Mouse (Mus musculus) hindbrain, embryonic 16.5 days (tissue): ENCODE results near the gene Tec. TPM values are rescaled to one million over a fixed set of nuclear protein-coding genes. Genes with fewer than 3 reads are reported as not detected.

Experiments
- ATAC-seq: fragments of 200-750 bp; cut with Nextera tagmentation; 2 replicates; pipeline ENCODE4 v1.8.0; 2017; ENCODE audit warnings: moderate TSS enrichment, moderate library complexity
- H3K27ac ChIP-seq: fragments of 300-500 bp; sonication (generic); 2 replicates; pipeline ENCODE4 v1.5.1; 2014; ENCODE audit warnings: low read depth, mild to moderate bottlenecking, control low read depth, low read length, moderate library complexity
- H3K27me3 ChIP-seq: fragments of 300-500 bp; sonication (generic); replicated peaks from 2 replicates; pipeline ENCODE4 v1.6.1; 2014; ENCODE audit warnings: low read length; ENCODE audit not compliant: control insufficient read depth, insufficient read depth
- H3K36me3 ChIP-seq: fragments of 300-500 bp; sonication (generic); 2 replicates; pipeline ENCODE4 v1.6.1; 2014; ENCODE audit warnings: mild to moderate bottlenecking, low read length, moderate library complexity, mixed read lengths; ENCODE audit not compliant: control insufficient read depth, insufficient read depth
- H3K4me1 ChIP-seq: fragments of 300-500 bp; sonication (generic); 2 replicates; pipeline ENCODE4 v1.6.1; 2014; ENCODE audit warnings: low read depth, low read length; ENCODE audit not compliant: control insufficient read depth, insufficient read depth
- H3K4me2 ChIP-seq: fragments of 300-500 bp; sonication (generic); 2 replicates; pipeline ENCODE4 v1.6.1; 2014; ENCODE audit warnings: mild to moderate bottlenecking, low read length, control low read depth, moderate library complexity
- H3K4me3 ChIP-seq: fragments of 300-500 bp; sonication (generic); 2 replicates; pipeline ENCODE4 v1.5.1; 2014; ENCODE audit warnings: mild to moderate bottlenecking, low read length, control low read depth, moderate library complexity
- H3K9ac ChIP-seq: fragments of 300-500 bp; sonication (generic); 2 replicates; pipeline ENCODE4 v1.6.1; 2014; ENCODE audit warnings: low read depth, mild to moderate bottlenecking, control low read depth, low read length, moderate library complexity
- H3K9me3 ChIP-seq: fragments of 300-500 bp; sonication (generic); 2 replicates; pipeline ENCODE4 v1.6.1; 2014; ENCODE audit warnings: mild to moderate bottlenecking, low read length, moderate library complexity; ENCODE audit not compliant: control insufficient read depth
- WGBS: fragments of 180-500 bp; shearing (Covaris S2); extraction: QIAGEN DNeasy Blood & Tissue Kit; methylation state at CpG from one replicate; pipeline ENCODE4 v1.1.7; 2014; 5-methylcytosine and 5-hydroxymethylcytosine counted together
- polyA plus RNA-seq: library from polyadenylated mRNA; unstranded; fragments of >200 nt; fragmentation: Nextera tagmentation; extraction: Ambion mirVana; gene quantifications from 2 replicates; pipeline ENCODE4 v1.2.1, GENCODE M21; 2015

The Tec gene
- polyA plus RNA-seq, 1 experiment from 2014 or later = 8.4 TPM

DNA sequence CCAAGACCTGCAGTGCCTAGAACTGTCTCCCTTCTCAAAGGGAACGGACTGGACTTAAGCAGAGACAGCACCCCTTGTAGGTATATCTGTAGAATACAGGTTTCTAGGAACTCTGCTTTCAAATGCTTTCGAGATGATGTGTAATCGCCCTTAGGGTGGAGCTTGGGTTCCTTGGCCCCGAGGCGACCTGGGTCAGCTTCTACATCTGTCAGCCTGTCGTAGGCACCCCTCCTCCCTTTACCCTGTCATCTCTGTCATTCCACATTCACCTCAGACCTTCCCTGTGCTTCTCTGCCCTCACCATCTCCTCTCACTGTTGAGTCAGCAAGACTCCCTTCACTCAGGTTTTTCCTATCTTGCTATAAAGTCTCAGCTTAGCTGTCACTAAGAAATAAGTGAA is 98.4 kb downstream of the Tec start:
- no peaks in the 10 kb centered on the region for H3K9me3 ChIP-seq
- H3K27ac ChIP-seq = no peak overlapping the region
- WGBS = 72% methylated on average over 6 of the region's 6 CpGs
- H3K27me3 ChIP-seq = no peaks in the 10 kb centered on the region
- H3K9ac ChIP-seq = no peak overlapping the region
- H3K4me2 ChIP-seq = no peak overlapping the region
- no peak for ATAC-seq
- H3K4me3 ChIP-seq = no peak overlapping the region
- no peaks in the 10 kb centered on the region for H3K36me3 ChIP-seq
- H3K4me1 ChIP-seq = no peaks in the 10 kb centered on the region

DNA sequence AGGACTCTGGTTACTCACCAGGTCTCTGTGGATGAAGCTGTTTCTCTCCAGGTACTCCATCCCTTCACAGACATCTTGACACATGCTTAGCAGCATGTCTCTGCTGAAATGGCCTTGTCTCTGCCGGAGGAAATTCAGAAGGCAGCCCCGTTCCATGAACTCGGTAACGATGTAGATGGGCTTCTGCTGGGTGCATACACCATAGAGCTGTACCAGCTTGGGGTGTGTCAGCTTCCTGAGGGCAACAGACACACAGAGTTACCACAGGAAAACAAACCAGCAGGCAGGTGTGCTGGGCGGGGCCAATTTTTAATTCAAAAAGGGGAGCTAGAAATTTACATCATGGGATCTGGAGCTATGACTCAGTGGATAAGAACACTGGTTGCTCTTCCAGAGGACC is 104.7 kb downstream of the Tec start:
- no peaks in the 10 kb centered on the region for H3K36me3 ChIP-seq
- 91% methylated on average over 5 of the region's 5 CpGs for WGBS
- no peak overlapping the region for H3K27ac ChIP-seq
- H3K27me3 ChIP-seq = no peaks in the 10 kb centered on the region
- H3K4me3 ChIP-seq = no peak overlapping the region
- ATAC-seq = no peak
- no peak overlapping the region for H3K9ac ChIP-seq
- H3K9me3 ChIP-seq = no peaks in the 10 kb centered on the region
- H3K4me1 ChIP-seq = no peaks in the 10 kb centered on the region
- no peak overlapping the region for H3K4me2 ChIP-seq

DNA sequence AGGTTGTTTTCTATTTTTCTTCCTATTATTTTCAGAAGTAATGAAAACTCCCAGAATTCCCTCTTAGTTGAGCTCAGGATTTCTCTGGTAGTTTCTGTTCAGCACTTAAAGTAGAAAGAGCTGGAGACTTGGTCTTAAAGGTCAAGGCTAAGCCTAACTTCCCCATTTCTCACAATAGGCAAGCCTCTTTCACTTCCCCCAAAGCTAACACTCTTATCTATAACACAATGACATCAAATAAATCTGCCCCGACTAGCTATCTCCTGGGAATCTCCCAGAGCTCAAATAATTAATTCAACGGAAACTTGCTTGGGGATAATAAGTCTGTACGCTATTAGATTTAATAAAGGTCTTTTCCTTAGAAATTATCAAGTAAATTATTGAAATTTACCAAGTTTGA is 105.3 kb downstream of the Tec start:
- H3K36me3 ChIP-seq = no peaks in the 10 kb centered on the region
- H3K9me3 ChIP-seq = no peaks in the 10 kb centered on the region
- no peak overlapping the region for H3K9ac ChIP-seq
- H3K4me2 ChIP-seq = no peak overlapping the region
- H3K4me3 ChIP-seq = no peak overlapping the region
- 56% methylated on average over 3 of the region's 3 CpGs for WGBS
- H3K4me1 ChIP-seq = no peaks in the 10 kb centered on the region
- no peaks in the 10 kb centered on the region for H3K27me3 ChIP-seq
- H3K27ac ChIP-seq = no peak overlapping the region
- no peak for ATAC-seq

DNA sequence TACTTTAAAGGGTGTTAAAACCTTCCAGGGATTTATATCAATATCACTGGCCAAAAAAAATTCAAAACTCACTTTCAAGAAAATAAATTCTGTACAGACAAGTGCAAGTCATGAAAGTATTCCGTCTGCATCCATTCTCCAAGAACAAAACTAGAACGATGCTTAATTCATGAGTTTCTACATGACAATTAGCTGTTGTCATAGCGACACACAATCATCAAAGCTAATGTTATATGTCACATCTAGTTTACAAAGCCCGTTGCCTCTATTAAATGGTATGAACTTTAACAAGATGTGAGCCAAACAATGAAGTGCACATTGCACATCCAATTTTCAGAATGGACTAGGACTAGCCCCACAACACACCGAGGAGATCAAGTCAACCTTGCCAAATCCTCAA is 106.5 kb downstream of the Tec start:
- ATAC-seq = no peak
- Histone ChIP-seq H3K9ac (no peak overlapping the region), H3K27me3 (no peaks in the 10 kb centered on the region), H3K36me3 (no peaks in the 10 kb centered on the region), H3K4me3 (no peak overlapping the region), H3K27ac (no peak overlapping the region), H3K4me2 (no peak overlapping the region), H3K9me3 (no peaks in the 10 kb centered on the region), H3K4me1 (no peaks in the 10 kb centered on the region)
- 37% methylated on average over 5 of the region's 5 CpGs for WGBS

DNA sequence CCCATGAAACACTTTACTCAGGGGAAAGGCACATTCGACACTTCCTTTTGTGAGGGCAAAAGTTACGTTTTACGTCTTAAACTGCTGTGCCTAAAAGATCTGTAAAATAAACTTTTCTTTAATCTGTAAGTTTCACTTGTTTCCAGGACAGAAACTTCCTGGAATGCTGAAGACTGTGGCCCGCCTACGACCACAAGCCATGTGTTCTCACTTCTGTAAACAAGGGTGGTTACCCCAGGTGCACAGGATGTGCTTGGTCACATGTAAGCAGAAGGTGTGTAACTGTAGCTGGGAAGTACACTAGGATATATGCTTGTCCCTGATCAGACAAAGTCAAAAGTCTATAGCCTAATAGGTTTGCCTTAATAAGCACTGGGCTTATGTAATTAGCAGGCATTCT is 107.0 kb downstream of the Tec start:
- no peak overlapping the region for H3K4me2 ChIP-seq
- 80% methylated on average over 5 of the region's 5 CpGs for WGBS
- H3K36me3 ChIP-seq = no peaks in the 10 kb centered on the region
- H3K27ac ChIP-seq = no peak overlapping the region
- H3K27me3 ChIP-seq = no peaks in the 10 kb centered on the region
- no peak for ATAC-seq
- no peak overlapping the region for H3K4me3 ChIP-seq
- H3K4me1 ChIP-seq = no peaks in the 10 kb centered on the region
- no peaks in the 10 kb centered on the region for H3K9me3 ChIP-seq
- H3K9ac ChIP-seq = no peak overlapping the region

DNA sequence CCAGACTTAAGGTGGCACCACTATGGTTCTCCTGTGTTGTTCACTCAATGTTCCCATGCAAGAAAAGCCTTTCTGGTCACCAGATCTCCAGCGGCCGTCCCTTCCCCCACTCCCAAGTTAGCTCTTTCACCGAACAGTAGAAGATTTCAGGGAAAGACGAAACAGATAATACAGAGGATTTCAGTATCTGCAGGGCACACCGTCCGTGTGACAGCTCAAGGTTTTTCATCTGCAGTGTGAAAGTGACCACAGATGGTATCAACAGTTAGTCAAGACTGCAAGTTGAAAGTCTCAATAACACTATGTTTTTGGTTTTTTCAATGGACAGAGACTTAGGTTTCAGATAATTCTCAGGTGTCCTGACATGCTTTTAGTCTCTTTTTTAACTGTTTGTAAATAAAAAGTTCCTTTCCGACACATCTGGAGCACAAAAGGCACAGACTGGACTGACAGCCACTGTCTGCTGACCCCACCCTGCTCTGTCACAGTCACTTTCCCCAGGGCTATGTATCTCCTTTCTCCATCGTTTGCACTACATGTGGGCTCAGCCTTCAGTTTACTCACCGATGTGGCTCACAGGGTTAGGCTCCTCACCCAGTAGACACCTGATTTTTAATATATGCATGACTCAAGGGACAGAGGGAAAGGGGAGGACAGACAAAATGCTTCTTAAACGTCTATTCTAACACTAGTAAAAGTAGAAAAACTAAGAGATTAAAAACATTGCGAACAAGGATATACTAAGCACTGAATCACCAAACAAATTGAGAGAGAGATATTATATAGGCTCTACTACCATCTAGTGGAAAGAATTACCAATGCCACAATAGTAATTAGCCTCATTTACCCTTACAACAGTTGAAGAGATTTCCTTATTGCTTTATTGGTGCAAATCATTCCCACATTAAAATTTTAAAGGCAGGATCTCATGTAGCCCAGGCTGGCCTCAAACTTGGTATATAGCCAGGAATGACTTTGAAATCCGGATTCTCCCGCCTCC is 109.1 kb downstream of the Tec start:
- Histone ChIP-seq H3K27me3 (no peaks in the 10 kb centered on the region), H3K4me1 (no peaks in the 10 kb centered on the region), H3K9me3 (no peaks in the 10 kb centered on the region), H3K4me2 (no peak overlapping the region), H3K27ac (no peak overlapping the region), H3K9ac (no peak overlapping the region), H3K36me3 (no peaks in the 10 kb centered on the region), H3K4me3 (no peak overlapping the region)
- ATAC-seq = peak; percentile 73
- 77% methylated on average over 13 of the region's 13 CpGs for WGBS

DNA sequence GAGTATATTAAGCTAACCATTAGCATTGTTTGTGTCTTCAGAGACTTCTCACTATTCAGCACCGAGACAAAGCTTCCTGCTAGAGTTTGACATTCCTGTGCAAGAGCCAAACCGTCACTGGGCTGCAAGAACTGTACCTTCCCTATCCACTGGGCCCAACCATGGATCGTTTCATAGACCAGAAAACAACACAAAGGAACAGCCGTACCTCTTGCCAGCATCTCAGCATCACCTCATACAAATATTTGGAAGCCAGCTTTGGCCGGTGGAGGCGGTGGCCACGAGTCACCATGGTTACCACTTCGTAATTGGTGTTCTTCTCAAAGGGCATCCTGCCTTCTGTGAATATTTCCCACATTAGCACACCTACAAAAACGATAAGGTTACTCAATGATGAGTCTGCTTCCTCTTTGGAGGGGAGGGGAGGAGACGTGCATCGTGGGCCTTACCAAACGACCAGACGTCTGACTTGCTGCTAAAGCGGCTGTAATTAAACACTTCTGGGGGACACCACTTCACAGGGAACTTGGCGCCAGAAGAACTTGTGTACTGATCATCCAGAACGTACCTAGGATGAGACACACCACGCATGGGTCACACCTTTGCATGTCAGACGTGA is 111.0 kb downstream of the Tec start:
- H3K9me3 ChIP-seq = no peaks in the 10 kb centered on the region
- no peak overlapping the region for H3K9ac ChIP-seq
- no peaks in the 10 kb centered on the region for H3K4me1 ChIP-seq
- peak; percentile 83 for ATAC-seq
- no peaks in the 10 kb centered on the region for H3K27me3 ChIP-seq
- H3K4me2 ChIP-seq = no peak overlapping the region
- H3K36me3 ChIP-seq = no peaks in the 10 kb centered on the region
- H3K4me3 ChIP-seq = no peak overlapping the region
- 56% methylated on average over 18 of the region's 18 CpGs for WGBS
- no peak overlapping the region for H3K27ac ChIP-seq

DNA sequence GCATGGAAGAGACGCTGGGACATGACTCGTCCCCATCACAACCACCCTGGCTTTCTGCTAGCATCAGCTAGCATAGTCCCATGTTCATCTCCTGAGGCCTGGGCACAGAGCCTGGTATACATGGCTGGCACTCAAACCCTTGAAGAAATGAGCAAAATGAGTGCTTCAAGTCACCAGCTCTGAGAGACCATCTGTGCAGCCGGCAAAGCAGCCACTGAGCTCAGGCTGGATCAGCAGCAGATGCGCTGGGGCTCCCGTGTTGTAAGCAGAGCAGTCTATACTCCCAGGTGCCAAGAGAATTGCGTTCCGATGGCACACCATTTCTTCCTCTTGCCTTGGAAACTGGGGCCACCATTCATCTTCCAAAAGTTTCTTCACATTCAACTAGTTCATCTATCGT is 112.3 kb downstream of the Tec start:
- no peak overlapping the region for H3K4me2 ChIP-seq
- H3K9ac ChIP-seq = no peak overlapping the region
- H3K36me3 ChIP-seq = no peaks in the 10 kb centered on the region
- no peaks in the 10 kb centered on the region for H3K27me3 ChIP-seq
- H3K27ac ChIP-seq = no peak overlapping the region
- no peaks in the 10 kb centered on the region for H3K4me1 ChIP-seq
- H3K4me3 ChIP-seq = no peak overlapping the region
- ATAC-seq = no peak
- H3K9me3 ChIP-seq = no peaks in the 10 kb centered on the region
- WGBS = 77% methylated on average over 8 of the region's 8 CpGs

DNA sequence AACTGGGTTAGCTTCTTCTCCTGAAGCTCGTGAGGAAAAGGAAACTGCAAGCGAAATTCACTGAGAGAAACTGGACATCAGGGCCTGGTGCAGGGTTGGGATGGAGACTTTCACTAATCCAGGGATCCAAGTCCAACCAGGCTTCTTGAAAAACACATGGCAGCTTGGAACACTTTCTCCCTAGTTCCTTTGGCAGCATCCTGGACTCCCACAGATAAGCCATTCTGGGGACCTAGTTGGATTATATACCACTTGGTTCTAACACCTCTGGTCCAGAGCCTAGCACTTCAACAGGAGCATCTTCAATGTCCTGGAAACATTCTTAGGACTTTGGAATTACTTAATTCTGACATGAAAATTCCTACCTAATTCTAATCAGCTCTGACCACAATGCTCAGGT is 113.2 kb downstream of the Tec start:
- no peaks in the 10 kb centered on the region for H3K4me1 ChIP-seq
- no peak overlapping the region for H3K4me3 ChIP-seq
- H3K4me2 ChIP-seq = no peak overlapping the region
- H3K9me3 ChIP-seq = no peaks in the 10 kb centered on the region
- no peak overlapping the region for H3K27ac ChIP-seq
- H3K9ac ChIP-seq = no peak overlapping the region
- no peak for ATAC-seq
- WGBS = 93% methylated on average over 2 of the region's 2 CpGs
- H3K36me3 ChIP-seq = no peaks in the 10 kb centered on the region
- no peaks in the 10 kb centered on the region for H3K27me3 ChIP-seq
